Mouse (Mus musculus): ENCODE data around the gene S100a13.

S100a13 gene

DNA sequence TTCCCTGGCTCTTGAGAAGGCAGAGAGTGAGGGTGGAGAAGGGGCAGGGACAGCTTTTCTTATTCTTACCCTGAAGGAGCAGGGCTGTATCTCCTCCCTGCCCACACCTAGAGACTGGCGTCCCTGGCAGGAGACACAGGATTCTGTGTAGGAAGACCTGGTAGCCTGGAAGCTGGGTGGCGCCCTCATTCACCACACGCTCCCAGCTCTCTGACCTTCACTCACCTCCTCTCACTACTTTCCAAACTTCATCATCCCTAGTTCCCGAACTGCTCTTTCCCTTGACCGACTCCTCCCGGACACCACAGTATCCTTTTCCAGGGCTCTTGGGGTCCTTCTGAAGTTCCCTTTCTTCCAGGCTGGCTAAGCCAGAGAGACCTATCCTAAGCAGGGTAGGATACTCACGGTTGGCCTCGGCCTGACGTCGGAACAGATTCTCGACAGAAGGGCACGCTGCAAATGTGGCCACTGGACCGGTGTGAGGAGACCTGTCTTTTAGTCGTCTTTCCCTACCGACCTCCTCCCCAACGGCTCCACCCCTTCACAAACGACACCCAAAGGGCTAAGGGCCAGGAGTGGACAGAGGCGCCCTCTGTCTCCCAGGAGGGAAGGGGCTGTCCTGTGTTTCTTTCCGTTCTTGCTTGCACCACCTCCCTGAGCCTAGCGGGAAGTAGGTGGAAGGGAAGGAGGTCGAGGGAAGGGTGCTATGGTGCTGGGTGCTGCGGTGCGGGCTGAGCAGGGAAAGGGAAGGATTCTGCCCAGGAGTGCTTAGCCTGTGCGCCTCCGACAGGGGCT is at the start of gene S100a13, which contains the start of gene S100a1:
Gene S100a13 (plus strand): TSS at position 640 of the 795 bp plus-strand sequence.
Gene S100a1 (minus strand): TSS at position 597 of the 795 bp plus-strand sequence.
- peak; percentile 76 for DNase-seq (ENCODE audit: low spot score)

DNA sequence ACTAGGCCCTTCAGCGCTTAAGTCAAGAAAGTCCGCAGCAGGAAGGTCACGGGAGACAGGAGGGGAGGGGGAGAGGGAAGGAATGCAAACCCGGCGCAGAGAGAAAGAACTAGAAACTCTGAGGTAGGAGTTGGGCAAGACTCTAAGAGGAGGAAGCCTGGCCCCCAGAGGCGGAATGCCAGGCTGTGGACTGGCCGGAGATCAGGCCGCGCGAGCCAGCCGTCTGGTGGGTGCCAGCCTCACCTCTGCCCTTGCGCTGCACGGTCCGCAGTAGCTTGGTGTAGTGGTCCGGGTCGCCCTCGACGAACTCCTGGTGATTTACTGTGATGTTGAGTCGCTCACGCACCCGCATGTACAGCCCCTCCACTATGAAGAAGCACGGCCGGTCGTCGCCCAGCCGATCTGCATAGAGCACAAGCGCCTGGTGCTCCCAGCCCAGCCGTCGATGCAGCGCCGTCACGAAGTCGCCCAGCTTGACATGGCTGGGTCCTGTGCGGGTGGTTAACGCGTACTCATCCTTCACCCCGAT is 49.6 kb upstream of the S100a13 start:
- DNase-seq (ENCODE audit: low spot score) = peak; percentile 78

- DNase-seq (ENCODE audit: low spot score) = peak; percentile 63
Measured at GRCm38 (mm10) chr3:90465081-90465685, 49.1 kb upstream of the S100a13 start.

- DNase-seq (ENCODE audit: low spot score) = peak; percentile 73
Measured at GRCm38 (mm10) chr3:90465686-90466310, 48.4 kb upstream of the S100a13 start, which contains the start of gene Npr1. Npr1 (minus strand) TSS chr3:90465866.

DNA sequence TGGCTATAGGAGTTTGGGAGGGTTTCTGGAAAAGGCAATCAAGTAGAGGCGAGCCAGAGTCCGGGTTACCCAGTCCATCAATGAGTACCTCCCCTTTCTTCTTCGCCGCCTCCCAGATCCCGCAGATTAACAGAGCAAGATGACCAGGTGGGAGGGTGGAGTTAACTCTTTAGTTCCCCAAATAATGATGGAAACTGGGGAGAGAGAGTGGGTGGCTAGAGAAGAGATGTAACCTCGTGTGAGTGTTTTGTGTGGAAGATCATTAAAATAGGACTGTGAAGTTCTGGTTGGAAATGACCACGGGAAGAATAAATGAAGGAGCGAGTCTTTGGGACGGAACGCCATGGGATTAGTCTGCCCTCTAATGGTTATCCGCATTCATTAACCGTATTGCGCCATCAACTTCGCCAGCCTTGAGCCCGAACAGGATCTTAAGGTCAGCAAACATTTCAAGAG is 47.9 kb upstream of the S100a13 start:
- peak; percentile 86 for DNase-seq (ENCODE audit: low spot score)

GRCm38 (mm10) chr3:90467618-90468300 is 46.5 kb upstream of the S100a13 start:
- no peak for DNase-seq (ENCODE audit: low spot score)

DNA sequence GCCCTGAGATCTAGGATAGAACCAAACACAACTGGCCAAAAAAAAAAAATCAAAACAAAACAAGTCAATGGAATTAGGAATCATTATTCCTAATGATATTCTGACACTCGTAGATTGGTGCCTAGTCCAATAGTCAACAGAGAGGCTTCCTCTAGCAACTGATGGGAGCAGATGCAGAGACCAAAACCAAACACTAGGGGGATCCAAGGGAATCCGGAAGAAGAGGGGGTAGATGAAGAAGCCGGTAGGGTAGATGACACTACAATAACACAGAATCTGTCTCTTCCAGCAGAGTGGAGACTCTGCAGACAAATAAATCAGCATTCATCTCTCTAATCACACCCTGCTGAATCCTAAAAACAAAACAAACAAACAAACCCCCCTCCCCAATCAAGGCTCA is 42.0 kb upstream of the S100a13 start:
- no peak for DNase-seq (ENCODE audit: low spot score)

GRCm38 (mm10) chr3:90475151-90475830 is 38.9 kb upstream of the S100a13 start:
- DNase-seq (ENCODE audit: low spot score) = no peak

DNA sequence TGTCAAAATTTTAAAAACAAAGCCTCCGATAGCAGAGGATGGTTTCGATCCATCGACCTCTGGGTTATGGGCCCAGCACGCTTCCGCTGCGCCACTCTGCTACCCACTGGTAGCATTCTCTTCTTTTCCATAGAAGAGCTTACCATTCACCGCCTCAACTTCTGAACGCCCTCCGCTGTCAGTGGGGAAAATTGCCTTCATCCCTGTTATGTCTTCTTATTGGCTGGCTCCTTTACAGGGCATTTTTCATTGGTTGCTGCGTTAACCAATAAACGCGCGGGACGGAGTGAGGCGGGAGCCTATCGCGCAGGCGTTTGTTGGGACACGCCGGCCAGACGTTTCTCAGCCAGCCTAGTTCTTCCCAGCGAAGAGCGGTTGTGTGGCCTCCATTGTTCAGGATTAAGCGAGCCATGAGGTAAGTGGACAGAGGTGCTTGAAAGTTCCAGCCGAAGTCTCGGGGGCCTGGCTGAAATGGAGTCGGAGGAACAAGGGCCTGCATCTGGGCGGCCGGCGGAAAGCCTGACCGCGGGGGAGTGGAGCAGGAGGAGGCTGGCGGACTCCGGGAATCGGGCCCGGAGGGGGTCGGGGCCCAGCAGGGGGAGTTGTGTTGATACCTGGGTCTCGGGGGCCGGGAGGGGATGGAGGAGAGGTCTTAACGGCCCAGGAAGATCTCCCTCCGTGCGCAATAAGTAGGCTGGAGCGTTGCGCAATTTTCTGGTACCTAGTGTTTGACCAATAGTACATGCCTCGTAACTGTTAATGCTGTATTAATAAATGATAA is 38.2 kb upstream of the S100a13 start, which contains the start of gene Ilf2:
Gene Ilf2 (plus strand): TSS at position 296 of the 781 bp plus-strand sequence.
- peak; percentile 98 for DNase-seq (ENCODE audit: low spot score)

- DNase-seq (ENCODE audit: low spot score) = no peak
Measured at GRCm38 (mm10) chr3:90486998-90487397, 27.2 kb upstream of the S100a13 start.

DNA sequence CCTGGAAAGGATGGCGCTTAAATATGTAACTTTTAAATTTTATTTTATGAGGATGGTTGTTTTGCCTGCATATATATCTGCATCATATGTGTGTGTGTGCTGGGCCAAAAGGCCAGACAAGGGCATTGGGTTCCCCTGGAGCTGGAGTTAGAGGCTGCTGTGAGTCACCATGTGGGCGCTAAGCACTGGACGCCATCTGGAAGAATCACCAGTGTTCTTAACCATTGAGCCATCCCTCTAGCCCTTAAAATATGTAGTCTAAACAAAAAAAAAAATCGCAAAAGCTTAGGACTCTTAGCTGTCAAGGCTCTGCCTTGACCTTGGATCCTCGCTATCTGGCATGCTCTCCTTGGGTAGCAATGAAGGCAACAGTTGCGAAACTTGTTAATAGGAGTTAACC is 25.7 kb upstream of the S100a13 start:
- DNase-seq (ENCODE audit: low spot score) = no peak

GRCm38 (mm10) chr3:90490696-90491256 is 23.5 kb upstream of the S100a13 start, which contains the start of gene Snapin:
Snapin (minus strand) TSS chr3:90491033.
- DNase-seq (ENCODE audit: low spot score) = peak; percentile 96

DNA sequence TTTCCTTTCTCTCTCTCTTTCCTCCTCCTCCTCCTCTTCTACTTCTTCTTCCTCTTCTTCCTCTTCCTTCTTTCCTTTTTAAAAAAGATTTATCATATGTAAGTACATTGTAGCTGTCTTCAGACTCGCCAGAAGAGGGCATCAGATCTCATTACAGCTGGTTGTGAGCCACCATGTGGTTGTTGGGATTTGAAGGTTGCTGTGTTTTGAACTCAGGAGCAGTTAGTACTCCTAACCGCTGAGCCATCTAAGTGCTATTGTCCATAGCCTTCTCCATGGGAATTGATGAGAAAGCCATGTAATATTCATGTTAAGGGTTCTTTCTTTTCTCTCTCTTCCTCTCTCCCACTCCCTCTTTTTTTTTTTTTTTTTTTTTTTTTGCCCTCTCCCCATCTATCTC is 22.9 kb upstream of the S100a13 start:
- no peak for DNase-seq (ENCODE audit: low spot score)

- DNase-seq (ENCODE audit: low spot score) = no peak
Measured at GRCm38 (mm10) chr3:90493831-90494540, 20.2 kb upstream of the S100a13 start.

DNA sequence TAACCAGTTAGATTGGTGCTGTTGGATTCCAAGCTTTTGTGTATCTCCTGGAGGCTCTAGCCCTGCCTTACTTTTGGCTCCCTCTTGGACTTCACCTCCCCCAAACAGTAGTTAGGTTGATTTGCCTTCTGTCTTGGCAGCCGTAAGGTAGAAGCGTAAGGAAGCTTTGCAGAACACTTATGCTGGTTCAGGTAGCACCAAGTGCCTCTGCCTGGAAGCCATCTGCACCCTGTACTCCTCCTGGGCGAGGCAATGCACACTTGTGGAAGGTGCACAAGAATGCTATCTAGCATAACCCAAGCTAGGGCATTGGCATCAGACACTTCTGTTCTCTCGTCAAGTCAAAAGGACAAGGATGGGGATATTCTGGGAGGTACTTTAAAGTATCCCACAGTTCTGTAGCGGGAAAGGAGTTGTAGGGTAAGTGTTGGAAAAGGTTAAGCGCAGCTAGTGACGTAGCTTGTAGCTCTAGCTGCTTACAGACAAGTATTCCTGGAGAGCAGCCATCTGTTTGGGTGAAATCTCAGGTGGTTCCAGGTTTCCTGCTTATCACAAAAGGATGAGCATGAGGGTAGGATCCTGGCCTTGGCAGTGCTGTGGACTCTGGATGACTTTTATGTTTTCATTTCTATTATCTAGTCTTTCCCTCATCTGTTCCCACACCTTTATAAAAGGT is 18.2 kb upstream of the S100a13 start:
- DNase-seq (ENCODE audit: low spot score) = no peak

DNA sequence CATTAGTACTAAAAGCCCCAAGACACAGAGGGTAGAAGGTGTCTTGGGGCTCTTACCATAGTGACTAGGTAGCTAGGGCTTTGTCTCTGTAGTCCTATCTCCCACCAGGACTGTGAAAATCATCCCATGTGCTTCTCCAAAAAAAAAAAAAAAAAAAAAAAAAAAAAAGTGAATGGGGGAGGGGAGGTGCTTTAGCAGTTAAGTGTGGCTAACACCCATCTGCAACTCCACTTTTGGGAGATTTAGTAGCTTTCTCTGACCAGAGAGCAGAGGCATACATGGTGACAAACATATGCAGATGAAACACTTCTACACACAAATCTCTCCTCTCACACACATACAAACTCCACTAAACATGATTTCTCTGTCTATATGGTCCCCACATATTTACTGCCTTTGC is 16.6 kb upstream of the S100a13 start:
- no peak for DNase-seq (ENCODE audit: low spot score)

DNA sequence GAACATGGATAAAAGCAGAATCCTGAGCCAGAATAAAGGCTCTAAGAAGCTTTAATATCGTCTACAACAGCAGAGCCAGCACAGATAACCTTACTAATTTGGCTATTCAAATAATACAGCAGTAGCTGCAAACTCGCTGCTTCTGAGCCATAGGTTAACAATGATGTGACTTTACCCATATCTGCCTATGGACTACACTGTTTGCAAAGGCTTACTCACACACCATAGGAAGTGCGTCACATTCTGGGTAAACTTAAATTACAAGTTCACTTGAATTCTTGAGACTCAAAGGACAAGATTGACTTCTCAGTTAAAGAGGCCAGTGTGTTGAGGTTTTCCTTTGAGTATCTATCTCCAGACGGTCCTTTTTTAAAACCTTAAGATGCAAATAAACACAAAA is 10.8 kb upstream of the S100a13 start:
- no peak for DNase-seq (ENCODE audit: low spot score)

DNA sequence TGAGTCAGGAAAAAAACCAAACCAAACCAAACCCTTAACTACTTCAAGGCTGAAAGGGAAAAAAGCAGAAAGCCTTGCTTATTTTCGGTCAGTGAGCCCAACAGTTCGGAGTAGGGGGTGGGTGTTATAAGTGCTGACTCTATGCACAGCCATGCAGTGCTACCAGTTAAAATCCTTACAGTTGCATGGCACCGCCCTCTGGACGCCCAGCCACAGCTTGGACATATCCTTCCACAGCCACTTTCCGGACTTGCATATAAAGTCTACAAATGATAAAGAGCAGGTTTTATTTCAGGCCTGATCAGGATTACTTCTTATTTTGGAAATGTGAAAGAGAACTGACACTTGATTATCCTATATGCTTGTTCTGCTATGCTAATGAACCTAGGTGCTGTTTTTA is 9.0 kb upstream of the S100a13 start:
- no peak for DNase-seq (ENCODE audit: low spot score)

- no peak for DNase-seq (ENCODE audit: low spot score)
Measured at GRCm38 (mm10) chr3:90506362-90506761, 7.9 kb upstream of the S100a13 start.

Measured in yolk sac, embryonic 10.5 days (tissue).